Mouse (Mus musculus) MEL (cell line): ENCODE data around the gene Mypn. TPM values are rescaled to one million over a fixed set of nuclear protein-coding genes. Genes with fewer than 3 reads are reported as not detected.

Source experiments
- DNase-seq: peaks from one replicate; pipeline ENCODE4 v3.0.0; 2011; ENCODE audit warnings: low read depth, low spot score
- H3K27ac ChIP-seq: 2 replicates; pipeline ENCODE4 v1.5.1; 2012; ENCODE audit warnings: low read depth, mild to moderate bottlenecking, control low read depth, low read length, moderate library complexity; ENCODE audit not compliant: control insufficient read depth
- H3K27me3 ChIP-seq, 2 experiments: fragments of 150-350 bp in 1 of 2; sonication (generic) in 1 of 2; 2 replicates each; pipeline ENCODE4 v1.6.1; 2012; ENCODE audit warnings: low read length in 2 of 2, mild to moderate bottlenecking in 2 of 2, improper control_type of control experiment in 1 of 2, moderate library complexity in 1 of 2; ENCODE audit not compliant: insufficient read depth in 2 of 2, control insufficient read depth in 1 of 2
- H3K36me3 ChIP-seq, 2 experiments: 2 replicates each; pipeline ENCODE4 v1.6.1; 2012 to 2014; ENCODE audit warnings: low read length in 2 of 2, improper control_type of control experiment in 1 of 2, inconsistent platforms in 1 of 2, mild to moderate bottlenecking in 1 of 2; ENCODE audit not compliant: insufficient read depth in 2 of 2, control insufficient read depth in 1 of 2
- H3K4me1 ChIP-seq, 2 experiments: fragments of 150-350 bp in 1 of 2; sonication (generic) in 1 of 2; 2 replicates each; pipeline ENCODE4 v1.6.1; 2012; ENCODE audit warnings: low read length in 2 of 2, improper control_type of control experiment in 1 of 2, mild to moderate bottlenecking in 1 of 2; ENCODE audit not compliant: insufficient read depth in 2 of 2, control insufficient read depth in 1 of 2
- H3K4me3 ChIP-seq, 2 experiments: fragments of 150-350 bp in 1 of 2; sonication (generic) in 1 of 2; 2 replicates each; pipeline ENCODE4 v1.5.1; 2012; ENCODE audit warnings: low read depth in 2 of 2, low read length in 2 of 2, mild to moderate bottlenecking in 2 of 2, moderate library complexity in 2 of 2, control low read depth in 1 of 2, improper control_type of control experiment in 1 of 2; ENCODE audit not compliant: control insufficient read depth in 1 of 2, insufficient read depth in 1 of 2
- H3K79me2 ChIP-seq: 2 replicates; pipeline ENCODE4 v1.6.1; 2012; ENCODE audit warnings: mild to moderate bottlenecking, low read length, moderate library complexity; ENCODE audit not compliant: control insufficient read depth, poor library complexity, insufficient read depth
- H3K9ac ChIP-seq: 2 replicates; pipeline ENCODE4 v1.6.1; 2012; ENCODE audit warnings: low read depth, mild to moderate bottlenecking, control low read depth, low read length, moderate library complexity; ENCODE audit not compliant: control insufficient read depth, poor library complexity, severe bottlenecking
- H3K9me3 ChIP-seq: fragments of 150-350 bp; sonication (generic); replicated peaks from 2 replicates; pipeline ENCODE4 v1.6.1; 2012; ENCODE audit warnings: mild to moderate bottlenecking, low read length, improper control_type of control experiment, moderate library complexity; ENCODE audit not compliant: insufficient read depth
- BHLHE40 ChIP-seq: IDR thresholded peaks from 2 replicates; pipeline ENCODE4 v1.6.1; 2012; ENCODE audit warnings: low read depth, mild to moderate bottlenecking, inconsistent platforms, low read length, improper control_type of control experiment, borderline replicate concordance
- CHD1 ChIP-seq: IDR thresholded peaks from 2 replicates; pipeline ENCODE4 v1.6.1; 2012; ENCODE audit warnings: low read depth, mild to moderate bottlenecking, inconsistent platforms, low read length, improper control_type of control experiment
- E2F4 ChIP-seq: IDR thresholded peaks from 2 replicates; pipeline ENCODE4 v1.6.1; 2011; ENCODE audit warnings: low read depth, low read length, improper control_type of control experiment, borderline replicate concordance
- EP300 ChIP-seq, 2 experiments: IDR thresholded peaks; 2 replicates each; pipeline ENCODE4 v1.6.1; 2011; ENCODE audit warnings: improper control_type of control experiment in 2 of 2, low read length in 2 of 2, low read depth in 1 of 2, mild to moderate bottlenecking in 1 of 2
- ETS1 ChIP-seq: IDR thresholded peaks from 2 replicates; pipeline ENCODE4 v1.6.1; 2012; ENCODE audit warnings: low read depth, mild to moderate bottlenecking, inconsistent platforms, low read length, improper control_type of control experiment, moderate library complexity
- GABPA ChIP-seq: IDR thresholded peaks from 2 replicates; pipeline ENCODE4 v1.6.1; 2012; ENCODE audit warnings: low read depth, mild to moderate bottlenecking, inconsistent platforms, low read length, improper control_type of control experiment, moderate library complexity
- GATA1 ChIP-seq: IDR thresholded peaks from 2 replicates; pipeline ENCODE4 v1.6.1; 2011; ENCODE audit warnings: low read depth, low read length, improper control_type of control experiment
- HCFC1 ChIP-seq: IDR thresholded peaks from 2 replicates; pipeline ENCODE4 v1.6.1; 2012; ENCODE audit warnings: low read depth, mild to moderate bottlenecking, inconsistent platforms, low read length, improper control_type of control experiment, moderate library complexity
- JUND ChIP-seq: IDR thresholded peaks from 2 replicates; pipeline ENCODE4 v1.6.1; 2011; ENCODE audit warnings: low read depth, mild to moderate bottlenecking, improper control_type of control experiment, low read length
- KAT2A ChIP-seq: conservative IDR thresholded peaks from 2 replicates; pipeline ENCODE4 v1.6.1; 2012; ENCODE audit warnings: low read depth, low read length, improper control_type of control experiment, inconsistent platforms
- MAX ChIP-seq: IDR thresholded peaks from 2 replicates; pipeline ENCODE4 v1.6.1; 2011; ENCODE audit warnings: low read length, improper control_type of control experiment
- MAZ ChIP-seq: IDR thresholded peaks from 2 replicates; pipeline ENCODE4 v1.6.1; 2012; ENCODE audit warnings: low read depth, mild to moderate bottlenecking, inconsistent platforms, low read length, improper control_type of control experiment
- MEF2A ChIP-seq: IDR thresholded peaks from 2 replicates; pipeline ENCODE4 v1.6.1; 2014; ENCODE audit warnings: low read depth, mild to moderate bottlenecking, inconsistent platforms, low read length, improper control_type of control experiment; ENCODE audit not compliant: poor library complexity, insufficient replicate concordance, severe bottlenecking; ENCODE audit errors: extremely low read depth
- MYB ChIP-seq: IDR thresholded peaks from 2 replicates; pipeline ENCODE4 v1.6.1; 2011; ENCODE audit warnings: mild to moderate bottlenecking, low read depth, low read length, improper control_type of control experiment
- MYC ChIP-seq: IDR thresholded peaks from 2 replicates; pipeline ENCODE4 v1.6.1; 2011; ENCODE audit warnings: low read depth, mild to moderate bottlenecking, low read length, improper control_type of control experiment, moderate library complexity
- NELFE ChIP-seq: IDR thresholded peaks from 2 replicates; pipeline ENCODE4 v1.6.1; 2011; ENCODE audit warnings: low read depth, low read length, improper control_type of control experiment
- NRF1 ChIP-seq: IDR thresholded peaks from 2 replicates; pipeline ENCODE4 v1.6.1; 2014; ENCODE audit warnings: low read depth, mild to moderate bottlenecking, inconsistent platforms, low read length, improper control_type of control experiment, moderate library complexity; ENCODE audit not compliant: poor library complexity, insufficient read depth, severe bottlenecking
- POLR2A ChIP-seq, 2 experiments: IDR thresholded peaks; 2 replicates each; pipeline ENCODE4 v1.6.1; 2011 to 2012; ENCODE audit warnings: low read length in 2 of 2, mild to moderate bottlenecking in 2 of 2, control low read depth in 1 of 2, improper control_type of control experiment in 1 of 2, low read depth in 1 of 2, moderate library complexity in 1 of 2; ENCODE audit not compliant: control insufficient read depth in 1 of 2, insufficient read depth in 1 of 2, poor library complexity in 1 of 2
- POLR2AphosphoS2 ChIP-seq: IDR thresholded peaks from 2 replicates; pipeline ENCODE4 v1.6.1; 2011; ENCODE audit warnings: low read length, improper control_type of control experiment
- RAD21 ChIP-seq: IDR thresholded peaks from 2 replicates; pipeline ENCODE4 v1.6.1; 2011; ENCODE audit warnings: mild to moderate bottlenecking, low read depth, low read length, improper control_type of control experiment
- RCOR1 ChIP-seq: IDR thresholded peaks from 2 replicates; pipeline ENCODE4 v1.6.1; 2012; ENCODE audit warnings: low read depth, mild to moderate bottlenecking, inconsistent platforms, low read length, improper control_type of control experiment
- SMC3 ChIP-seq: IDR thresholded peaks from 2 replicates; pipeline ENCODE4 v1.6.1; 2011; ENCODE audit warnings: low read depth, low read length, improper control_type of control experiment
- TAL1 ChIP-seq: IDR thresholded peaks from 2 replicates; pipeline ENCODE4 v1.6.1; 2012; ENCODE audit warnings: mild to moderate bottlenecking, inconsistent platforms, low read length, moderate library complexity, mixed read lengths
- TBP ChIP-seq: IDR thresholded peaks from 2 replicates; pipeline ENCODE4 v1.8.0; 2011; ENCODE audit warnings: low read depth, low read length, improper control_type of control experiment
- TCF12 ChIP-seq: IDR thresholded peaks from 2 replicates; pipeline ENCODE4 v1.6.1; 2014; ENCODE audit warnings: low read depth, mild to moderate bottlenecking, inconsistent platforms, low read length, improper control_type of control experiment, moderate library complexity
- UBTF ChIP-seq: IDR thresholded peaks from 2 replicates; pipeline ENCODE4 v1.6.1; 2012; ENCODE audit warnings: low read depth, mild to moderate bottlenecking, inconsistent platforms, low read length, improper control_type of control experiment, moderate library complexity, borderline replicate concordance; ENCODE audit not compliant: insufficient read depth
- USF1 ChIP-seq: IDR thresholded peaks from 2 replicates; pipeline ENCODE4 v1.6.1; 2014; ENCODE audit warnings: low read depth, mild to moderate bottlenecking, inconsistent platforms, low read length, improper control_type of control experiment, moderate library complexity
- USF2 ChIP-seq, 2 experiments: IDR thresholded peaks; 2 replicates each; pipeline ENCODE4 v1.6.1; 2011 to 2012; ENCODE audit warnings: improper control_type of control experiment in 2 of 2, low read length in 2 of 2, borderline replicate concordance in 1 of 2, inconsistent platforms in 1 of 2, low read depth in 1 of 2, mild to moderate bottlenecking in 1 of 2; ENCODE audit not compliant: insufficient read depth in 1 of 2
- ZKSCAN1 ChIP-seq: IDR thresholded peaks from 2 replicates; pipeline ENCODE4 v1.6.1; 2012; ENCODE audit warnings: low read depth, mild to moderate bottlenecking, inconsistent platforms, low read length, improper control_type of control experiment, moderate library complexity
- ZMIZ1 ChIP-seq: IDR thresholded peaks from 2 replicates; pipeline ENCODE4 v1.6.1; 2012; ENCODE audit warnings: low read depth, mild to moderate bottlenecking, inconsistent platforms, low read length, improper control_type of control experiment, moderate library complexity
- ZNF384 ChIP-seq: IDR thresholded peaks from 2 replicates; pipeline ENCODE4 v1.6.1; 2012; ENCODE audit warnings: low read depth, mild to moderate bottlenecking, inconsistent platforms, low read length, improper control_type of control experiment
- polyA plus RNA-seq, 2 experiments: library from polyadenylated mRNA; stranded (reverse) in 1 of 2; unstranded in 1 of 2; fragments of >175 nt in 1 of 2; fragments of >200 nt in 1 of 2; gene quantifications; 2 replicates each; pipeline versions ENCODE4 v1.2.1 to v1.2.4; 2012; ENCODE audit warnings: low replicate concordance in 2 of 2, low read depth in 1 of 2; ENCODE audit not compliant: insufficient read length in 2 of 2, insufficient read depth in 1 of 2, missing spikeins in 1 of 2
- total RNA-seq: library from RNA; depleted of rRNA; stranded (reverse); fragments of 300-350 nt; gene quantifications from 2 replicates; pipeline ENCODE4 v1.2.3, GENCODE M21; 2012

Mypn gene
- total and polyA plus RNA-seq, 3 experiments: not detected

DNA sequence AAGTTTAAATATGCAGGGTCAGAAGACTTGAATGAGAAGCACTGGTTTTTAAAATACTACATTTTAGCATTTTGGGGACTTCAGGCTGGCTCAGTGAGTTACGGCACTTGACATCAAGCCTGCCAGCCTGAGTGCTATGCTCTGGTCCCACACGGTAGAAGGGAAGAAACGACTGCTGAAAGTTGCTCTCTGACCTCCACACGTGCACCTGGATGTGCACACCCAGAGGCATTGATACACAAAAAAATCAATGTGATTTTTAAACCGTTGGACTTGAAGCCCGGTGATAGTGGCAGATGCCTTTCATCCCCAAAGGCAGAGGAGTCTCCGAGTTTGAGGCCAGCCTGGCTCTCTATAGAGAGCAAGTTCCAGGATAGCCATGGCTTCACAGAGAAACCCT lies 111.8 kb downstream of the Mypn start:
- Histone ChIP-seq H3K4me3 (no peak overlapping the region), H3K4me1 (no peaks in the 10 kb centered on the region), H3K27ac (no peak overlapping the region), H3K9ac (no peak overlapping the region), H3K79me2 (no peaks in the 10 kb centered on the region), H3K36me3 (no peaks in the 10 kb centered on the region), H3K27me3 (no peaks in the 10 kb centered on the region; a peak in 1 of 4 replicates), H3K9me3 (no peaks in the 10 kb centered on the region)
- DNase-seq: no peak
- no peak for TF ChIP-seq E2F4
- no peak for TF ChIP-seq ETS1
- TF ChIP-seq RCOR1: no peak
- TF ChIP-seq NELFE: no peak
- TF ChIP-seq USF1: no peak
- no peak for TF ChIP-seq JUND
- TF ChIP-seq TCF12: no peak
- TF ChIP-seq TBP: no peak
- no peak for TF ChIP-seq MAZ
- no peak for TF ChIP-seq POLR2A (IDR thresholded peaks at IDR 0.05; ENCODE audit: control insufficient read depth in 1 of 2, insufficient read depth in 1 of 2, low read depth in 1 of 2, low read length in 2 of 2, poor library complexity in 1 of 2)
- TF ChIP-seq EP300 (IDR thresholded peaks at IDR 0.05; ENCODE audit: low read depth in 1 of 2, low read length in 2 of 2): no peak
- no peak for TF ChIP-seq UBTF
- TF ChIP-seq SMC3: no peak
- TF ChIP-seq ZNF384: no peak
- TF ChIP-seq ZMIZ1: no peak
- no peak for TF ChIP-seq CHD1
- TF ChIP-seq BHLHE40: no peak
- no peak for TF ChIP-seq HCFC1
- no peak for TF ChIP-seq RAD21
- TF ChIP-seq MAX: no peak

DNA sequence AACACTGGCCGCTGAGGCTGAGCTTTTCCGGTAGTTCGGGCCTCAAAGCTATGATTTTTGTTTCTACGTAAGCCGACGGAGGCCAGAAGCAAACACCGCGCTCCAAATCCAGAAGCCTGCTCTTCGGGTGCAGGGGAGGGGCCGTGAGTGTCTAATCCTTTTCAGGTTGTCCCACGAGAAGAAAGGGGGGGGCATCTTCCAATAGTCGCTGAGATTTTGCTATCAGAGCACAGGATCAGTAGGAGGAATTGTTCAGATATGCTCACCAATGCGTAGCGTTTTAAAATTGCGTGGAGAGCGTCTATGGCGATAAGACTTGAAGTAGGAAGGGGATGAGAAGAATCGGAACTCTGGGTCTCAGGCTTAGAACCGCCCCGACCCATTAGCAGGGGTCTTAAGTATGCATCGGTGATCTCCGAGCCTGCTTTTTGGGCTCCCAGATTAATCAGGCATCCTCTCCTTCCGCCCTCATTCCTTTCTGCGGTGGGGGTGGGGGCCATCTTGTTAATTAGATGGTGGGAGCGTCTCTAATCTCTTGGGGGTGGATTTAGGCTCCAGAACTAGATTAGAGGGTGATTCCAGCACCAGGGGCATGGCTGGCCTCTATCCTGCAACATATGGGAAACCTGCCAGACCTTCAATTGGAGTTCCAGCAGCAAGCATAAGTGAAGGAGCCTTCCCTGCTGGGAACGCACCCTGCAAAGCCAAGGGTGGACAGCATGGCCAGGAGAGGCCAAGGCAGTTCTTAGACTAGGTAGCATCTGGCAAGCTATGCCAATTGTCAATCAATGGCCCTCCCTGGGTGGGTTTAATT lies 113.8 kb downstream of the Mypn start:
- TF ChIP-seq POLR2AphosphoS2 (no peak), RAD21 (no peak), MYC (no peak), GATA1 (no peak), MYB (no peak), MEF2A (no peak), CHD1 (no peak), MAX (no peak), TAL1 (no peak), USF2 (IDR thresholded peaks at IDR 0.05; ENCODE audit: borderline replicate concordance in 1 of 2, insufficient read depth in 1 of 2, low read depth in 1 of 2, low read length in 2 of 2) (no peak), RCOR1 (no peak), HCFC1 (no peak), E2F4 (no peak), KAT2A (no peak), NRF1 (no peak), BHLHE40 (no peak), GABPA (no peak), ZKSCAN1 (no peak)
- no peak overlapping the region for H3K4me3 ChIP-seq
- no peaks in the 10 kb centered on the region for H3K36me3 ChIP-seq
- no peak overlapping the region for H3K27ac ChIP-seq
- H3K79me2 ChIP-seq: no peaks in the 10 kb centered on the region
- H3K9me3 ChIP-seq: no peaks in the 10 kb centered on the region
- no peak for DNase-seq
- no peak overlapping the region for H3K9ac ChIP-seq
- no peaks in the 10 kb centered on the region; a peak in 1 of 4 replicates for H3K27me3 ChIP-seq
- no peaks in the 10 kb centered on the region for H3K4me1 ChIP-seq
